In the genomic region with DNA sequence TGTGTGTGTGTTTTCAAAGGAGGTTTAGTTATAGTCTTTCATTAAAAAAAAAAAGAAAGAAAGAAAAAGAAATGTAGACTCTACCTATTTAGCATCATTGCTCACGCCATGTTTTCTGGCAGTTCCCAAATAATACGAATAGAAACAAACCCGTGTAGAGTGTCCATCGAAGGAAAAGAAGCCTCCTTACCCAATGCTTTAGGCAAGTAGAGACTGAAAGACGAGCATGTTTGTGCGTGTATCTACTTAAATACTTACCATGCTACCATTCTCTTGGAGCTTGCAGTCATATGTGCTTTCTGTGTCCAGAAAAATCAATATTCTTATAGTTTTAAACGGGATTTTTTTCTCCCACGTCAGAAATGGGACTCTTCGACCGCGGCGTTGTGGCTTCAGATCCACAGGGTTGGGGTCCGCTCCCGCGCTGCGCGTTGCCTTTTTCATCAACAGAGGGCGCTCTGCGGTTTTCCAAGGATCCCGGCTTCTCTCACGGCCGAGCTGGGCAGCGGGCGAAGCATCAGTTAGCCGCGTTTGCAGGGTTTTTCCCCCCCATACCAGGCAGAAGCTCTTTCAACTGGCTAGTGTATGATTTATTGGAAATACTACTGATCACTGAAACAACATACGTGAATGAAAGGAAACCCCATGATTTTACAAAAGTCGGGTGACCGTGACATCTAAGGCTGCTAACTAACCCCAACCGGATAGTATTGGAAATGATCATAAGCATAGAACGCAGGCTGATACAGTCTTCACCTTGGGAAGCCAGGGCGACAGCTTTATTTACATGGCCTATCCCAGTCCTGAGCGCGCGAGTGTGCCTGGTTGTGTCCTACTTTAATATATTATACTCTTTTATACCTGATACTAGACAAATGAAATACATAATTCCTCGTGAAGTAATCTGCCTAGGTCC, we compare ENCODE assay signal across 7 mouse cellular contexts.
DNase-seq lines count a peak whose midpoint lies in the region; ATAC-seq lines count a peak whose summit lies in the region.

No protein-coding gene starts in this region.

- peak overlapping the region; percentile 37 for H3K4me2 ChIP-seq in midbrain, embryonic 11.5 days

- H3K9ac ChIP-seq in midbrain, embryonic 11.5 days (ENCODE audit: low read length), result no peak overlapping the region

- peak; percentile 94 for ATAC-seq in midbrain, embryonic 11.5 days (ENCODE audit: low FRiP score)

- H3K9me3 ChIP-seq in midbrain, embryonic 11.5 days (ENCODE audit: control insufficient read depth, low read length), result no peaks in the 10 kb centered on the region

- intact Hi-C loops in left cerebral cortex, postnatal 4 days (cut with DNase I), result loop anchor here (2.0 to 5.0 kb wide), 2 partner anchors 393 to 640 kb away; no protein-coding TSS in a partner anchor

- 10% methylated on average over 36 of the region's 36 CpGs for WGBS in midbrain, embryonic 11.5 days

- H3K4me3 ChIP-seq in midbrain, embryonic 11.5 days (ENCODE audit: low read depth, low read length), result no peak overlapping the region

- no peaks in the 10 kb centered on the region for H3K36me3 ChIP-seq in midbrain, embryonic 11.5 days (ENCODE audit: control insufficient read depth, insufficient read depth, low read length)
- H3K36me3 ChIP-seq in splenic B cell, adult 2 months (ENCODE audit: control insufficient read depth, insufficient read depth, low read length, poor library complexity, severe bottlenecking), result no peaks in the 10 kb centered on the region

- DNase-seq in adrenal gland, adult 18-20 months (ENCODE audit: low spot score in 2 of 2), result peak; percentile 46 to 47
- DNase-seq in cerebellum, postnatal 25 days, result peak; percentile 74 to 79
- DNase-seq in gastrocnemius, postnatal 10 days, result peak; percentile 62
- peak; percentile 3 for DNase-seq in kidney, adult 11 months
- peak; percentile 82 for DNase-seq in left cerebral cortex, postnatal 4 days
- DNase-seq in midbrain, embryonic 11.5 days (ENCODE audit: low spot score, missing footprints), result peak; percentile 99
- DNase-seq in splenic B cell, adult 2 months (ENCODE audit: low read depth, low spot score), result peak; percentile 14

- peaks cover 8% of the 10 kb centered on the region for H3K27me3 ChIP-seq in midbrain, embryonic 11.5 days (ENCODE audit: control insufficient read depth, insufficient read depth, low read length)
- no peaks in the 10 kb centered on the region; the same call in 1 of the 2 replicates for H3K27me3 ChIP-seq in splenic B cell, adult 2 months (ENCODE audit: control insufficient read depth, insufficient read depth, low read length, poor library complexity, severe bottlenecking)

- H3K27ac ChIP-seq in midbrain, embryonic 11.5 days (ENCODE audit: low read depth, low read length), result no peak overlapping the region

- 0 out of 2 replicates have a peak, but pooled peaks cover 2% of the 10 kb centered on the region for H3K4me1 ChIP-seq in midbrain, embryonic 11.5 days (ENCODE audit: control insufficient read depth, insufficient read depth, low read length)

Comparison
In these comparisons a context has a peak if more than half of its experiments do, and no peak if none do; other contexts are left out.
1. DNase-seq: peak in every context shown above with its lines; median percentile 99 in midbrain, embryonic 11.5 days; 82 in left cerebral cortex, postnatal 4 days; 76 in cerebellum, postnatal 25 days; 62 in gastrocnemius, postnatal 10 days; 46 in adrenal gland, adult 18-20 months; 14 in splenic B cell, adult 2 months; 3 in kidney, adult 11 months.